Mouse (Mus musculus): ENCODE measurements around the gene Ppp1cb. TPM values are rescaled to one million over a fixed set of nuclear protein-coding genes. Genes with fewer than 3 reads are reported as not detected.

Gene Ppp1cb
- polyA plus RNA-seq, 1 experiment from 2014 or later, result 203 TPM

GRCm38 (mm10) chr5:32508766-32509165 lies 50.1 kb downstream of the Ppp1cb start:
- no peak overlapping the region for H3K4me3 ChIP-seq (replicated peaks)
- peaks cover 5% of the 10 kb centered on the region; the same call in 1 of the 2 replicates for H3K36me3 ChIP-seq
- H3K27me3 ChIP-seq (replicated peaks), result no peaks in the 10 kb centered on the region
- no peak overlapping the region for H3K9ac ChIP-seq (replicated peaks)
- no peak for ATAC-seq (ENCODE audit: low FRiP score)
- H3K4me1 ChIP-seq, result no peaks in the 10 kb centered on the region
- no peaks in the 10 kb centered on the region for H3K9me3 ChIP-seq (replicated peaks)
- no peak overlapping the region for H3K4me2 ChIP-seq
- WGBS, result 76% methylated on average over 3 of the region's 3 CpGs
- H3K27ac ChIP-seq (replicated peaks), result no peak overlapping the region

GRCm38 (mm10) chr5:32520381-32520780 lies 61.7 kb downstream of the Ppp1cb start:
- Histone ChIP-seq H3K4me3 (replicated peaks) (no peak overlapping the region), H3K36me3 (0 out of 2 replicates have a peak, but pooled peaks cover 4% of the 10 kb centered on the region), H3K9ac (replicated peaks) (no peak overlapping the region), H3K27me3 (replicated peaks) (no peaks in the 10 kb centered on the region), H3K4me1 (no peaks in the 10 kb centered on the region), H3K9me3 (replicated peaks) (no peaks in the 10 kb centered on the region), H3K4me2 (no peak overlapping the region), H3K27ac (replicated peaks) (no peak overlapping the region)
- 59% methylated on average over 1 of the region's 1 CpGs for WGBS
- no peak for ATAC-seq (ENCODE audit: low FRiP score)

GRCm38 (mm10) chr5:32549449-32549848 lies 90.8 kb downstream of the Ppp1cb start:
- no peaks in the 10 kb centered on the region for H3K4me1 ChIP-seq
- no peaks in the 10 kb centered on the region for H3K36me3 ChIP-seq
- whole genome bisulfite sequencing, result 63% methylated on average over 2 of the region's 2 CpGs
- ATAC-seq (ENCODE audit: low FRiP score), result no peak
- H3K9me3 ChIP-seq (replicated peaks), result no peaks in the 10 kb centered on the region
- no peak overlapping the region for H3K4me3 ChIP-seq (replicated peaks)
- H3K27me3 ChIP-seq (replicated peaks), result no peaks in the 10 kb centered on the region
- no peak overlapping the region for H3K9ac ChIP-seq (replicated peaks)
- H3K27ac ChIP-seq (replicated peaks), result no peak overlapping the region
- no peak overlapping the region for H3K4me2 ChIP-seq

- no peak overlapping the region for H3K27ac ChIP-seq (replicated peaks)
- H3K4me1 ChIP-seq, result no peaks in the 10 kb centered on the region
- no peaks in the 10 kb centered on the region for H3K9me3 ChIP-seq (replicated peaks)
- no peak overlapping the region for H3K4me3 ChIP-seq (replicated peaks)
- H3K9ac ChIP-seq (replicated peaks), result no peak overlapping the region
- ATAC-seq (ENCODE audit: low FRiP score), result no peak
- H3K36me3 ChIP-seq, result no peaks in the 10 kb centered on the region
- H3K4me2 ChIP-seq, result no peak overlapping the region
- no peaks in the 10 kb centered on the region for H3K27me3 ChIP-seq (replicated peaks)
- 77% methylated on average over 1 of the region's 1 CpGs for WGBS
These were observed 106.1 kb downstream of the Ppp1cb start for GRCm38 (mm10) chr5:32564697-32565096.

Other genes with a start within 250 kb of the Ppp1cb start
- gene Plb1, start 226.1 kb upstream of the Ppp1cb start, polyA plus RNA-seq (2015; fragmentation: Nextera tagmentation; extraction: Ambion mirVana), result 0.96 TPM in 1 of 2 replicates, not detected in the other
- 18.8 and 21.0 TPM in 2 replicates for gene Yes1, start 152.3 kb downstream of the Ppp1cb start, polyA plus RNA-seq (2015; fragmentation: Nextera tagmentation; extraction: Ambion mirVana)